Mouse (Mus musculus): ENCODE results near the gene Rnf11. TPM values are rescaled to one million over a fixed set of nuclear protein-coding genes. Genes with fewer than 3 reads are reported as not detected.

Gene Rnf11
- total RNA-seq (2021) = 100 to 1,000 TPM; 190 to 196 TPM
- long read RNA-seq, experiment 1, full-length matches to known transcripts = 331 of 357 reads
- long read RNA-seq, experiment 1, partial matches to known transcripts = 1 of 357 reads
- long read RNA-seq, experiment 1, other reads (novel, unspliced or antisense) = 25 of 357 reads
- long read RNA-seq, experiment 2, full-length matches to known transcripts = 315 of 327 reads
- long read RNA-seq, experiment 2, partial matches to known transcripts = 0 of 327 reads
- long read RNA-seq, experiment 2, other reads (novel, unspliced or antisense) = 12 of 327 reads

GRCm38 (mm10) chr4:109484621-109485020 lies at the start of gene Rnf11:
TSS of gene Rnf11 (minus strand) at chr4:109484728.
- intact Hi-C loops (cut with DNase I) = no loop called here

GRCm38 (mm10) chr4:109531111-109531510 lies 46.6 kb upstream of the Rnf11 start, which contains the start of gene 4930522H14Rik:
TSS of gene 4930522H14Rik (minus strand) at chr4:109531297.
- DNase-seq (ENCODE audit: low spot score in 2 of 2) = no peak
- intact Hi-C loops (cut with DNase I) = no loop called here

More at GRCm38 (mm10) chr4:109484621-109485020, at the start of gene Rnf11:
- no peak for DNase-seq (ENCODE audit: low spot score in 2 of 2)

- intact Hi-C loops (cut with DNase I) = no loop called here
- DNase-seq (ENCODE audit: low spot score in 2 of 2) = no peak
These were observed 45.8 kb upstream of the Rnf11 start for GRCm38 (mm10) chr4:109530245-109530816.

- intact Hi-C loops (cut with DNase I) = loop anchor here (10.0 kb wide), 1 partner anchor 200 kb away; no protein-coding TSS in a partner anchor
- DNase-seq (ENCODE audit: low spot score in 2 of 2) = peak; percentile 54 to 67
These were observed 20.4 kb upstream of the Rnf11 start for GRCm38 (mm10) chr4:109504885-109505284.

- DNase-seq (ENCODE audit: low spot score in 2 of 2) = no peak
- intact Hi-C loops (cut with DNase I) = no loop called here
These were observed 13.9 kb upstream of the Rnf11 start for GRCm38 (mm10) chr4:109498476-109498875.

- no peak for DNase-seq (ENCODE audit: low spot score in 2 of 2)
- intact Hi-C loops (cut with DNase I) = no loop called here
These were observed 9.1 kb upstream of the Rnf11 start for GRCm38 (mm10) chr4:109493581-109493980.

GRCm38 (mm10) chr4:109488812-109489211 lies 4.3 kb upstream of the Rnf11 start:
- DNase-seq (ENCODE audit: low spot score in 2 of 2) = no peak
- intact Hi-C loops (cut with DNase I) = no loop called here

GRCm38 (mm10) chr4:109482701-109483100 lies 1.8 kb downstream of the Rnf11 start:
- intact Hi-C loops (cut with DNase I) = no loop called here
- no peak for DNase-seq (ENCODE audit: low spot score in 2 of 2)

- intact Hi-C loops (cut with DNase I) = no loop called here
- DNase-seq (ENCODE audit: low spot score in 2 of 2) = no peak
These were observed 3.1 kb downstream of the Rnf11 start for GRCm38 (mm10) chr4:109481424-109481823.

- no peak for DNase-seq (ENCODE audit: low spot score in 2 of 2)
- intact Hi-C loops (cut with DNase I) = no loop called here
These were observed 7.1 kb downstream of the Rnf11 start for GRCm38 (mm10) chr4:109477454-109477853.

GRCm38 (mm10) chr4:109476554-109477014 lies 7.9 kb downstream of the Rnf11 start:
- DNase-seq (ENCODE audit: low spot score in 2 of 2) = peak; percentile 89 to 91

GRCm38 (mm10) chr4:109475577-109476553 lies 8.7 kb downstream of the Rnf11 start:
- intact Hi-C loops (cut with DNase I) = no loop called here
- peak; percentile 20 to 37 for DNase-seq (ENCODE audit: low spot score in 2 of 2)

More at GRCm38 (mm10) chr4:109476554-109477014, 7.9 kb downstream of the Rnf11 start:
- intact Hi-C loops (cut with DNase I) = no loop called here

GRCm38 (mm10) chr4:109475078-109475477 lies 9.4 kb downstream of the Rnf11 start:
- intact Hi-C loops (cut with DNase I) = no loop called here
- DNase-seq (ENCODE audit: low spot score in 2 of 2) = peak in 1 of 2 experiments; percentile 6

GRCm38 (mm10) chr4:109472566-109472965 lies 12.0 kb downstream of the Rnf11 start:
- no peak for DNase-seq (ENCODE audit: low spot score in 2 of 2)
- intact Hi-C loops (cut with DNase I) = no loop called here

- intact Hi-C loops (cut with DNase I) = no loop called here
- DNase-seq (ENCODE audit: low spot score in 2 of 2) = no peak
These were observed 12.9 kb downstream of the Rnf11 start for GRCm38 (mm10) chr4:109471606-109472005.

- intact Hi-C loops (cut with DNase I) = no loop called here
- no peak for DNase-seq (ENCODE audit: low spot score in 2 of 2)
These were observed 16.8 kb downstream of the Rnf11 start for GRCm38 (mm10) chr4:109467687-109468086.

GRCm38 (mm10) chr4:109463892-109464291 lies 20.6 kb downstream of the Rnf11 start:
- no peak for DNase-seq (ENCODE audit: low spot score in 2 of 2)
- intact Hi-C loops (cut with DNase I) = no loop called here

GRCm38 (mm10) chr4:109460421-109461179 lies 23.9 kb downstream of the Rnf11 start:
- intact Hi-C loops (cut with DNase I) = no loop called here
- DNase-seq (ENCODE audit: low spot score in 2 of 2) = no peak

GRCm38 (mm10) chr4:109456821-109457220 lies 27.7 kb downstream of the Rnf11 start:
- intact Hi-C loops (cut with DNase I) = no loop called here
- DNase-seq (ENCODE audit: low spot score in 2 of 2) = no peak

All from left cerebral cortex, postnatal 14 days (tissue).